Mouse (Mus musculus) inflammation-experienced regulatory T-cells (primary cell): ENCODE measurements around the gene Helb. TPM values are rescaled to one million over a fixed set of nuclear protein-coding genes. Genes with fewer than 3 reads are reported as not detected.

ENCODE experiments used
- polyA plus RNA-seq, 2 experiments: library from polyadenylated mRNA; unstranded; fragments of 100-300 nt; shearing (Covaris generic); gene quantifications; one replicate each; pipeline ENCODE4 v1.2.1; 2017

Helb gene
- polyA plus RNA-seq, result 10 to 100 TPM; 12.8 to 21.4 TPM

GRCm38 (mm10) chr10:120112507-120113396 is at the start of gene Helb:
Gene Helb, minus strand, starts transcription at chr10:120112987.

Other genes with a start within 250 kb of the Helb start
- gene Tmbim4, start 88.6 kb upstream of the Helb start, polyA plus RNA-seq, result 100 to 1,000 TPM; 134 to 184 TPM
- gene Irak3, start 89.1 kb upstream of the Helb start, polyA plus RNA-seq, result 10 to 100 TPM in 1 of 2 experiments, 1 to 10 TPM in 1; 4.8 to 10.6 TPM
- gene Llph, start 114.1 kb upstream of the Helb start, polyA plus RNA-seq, result 10 to 100 TPM; 78.7 to 95.1 TPM